Mouse (Mus musculus) thymus, adult 18-20 months (tissue): ENCODE data around the gene Nck2.
A peak's percentile ranks its signal among the peaks of the same experiment; 100 is the strongest.

Source experiments
- DNase-seq, 2 experiments: peaks; one replicate each; pipeline ENCODE4 v3.0.0; 2022; ENCODE audit warnings: mixed read lengths in 2 of 2

Gene Nck2

GRCm38 (mm10) chr1:43589910-43590309 lies 145.5 kb downstream of the Nck2 start:
- DNase-seq: no peak

GRCm38 (mm10) chr1:43590727-43591126 lies 146.3 kb downstream of the Nck2 start:
- peak in 1 of 2 experiments; percentile 23 for DNase-seq

GRCm38 (mm10) chr1:43593069-43593468 lies 148.7 kb downstream of the Nck2 start:
- no peak for DNase-seq

GRCm38 (mm10) chr1:43594738-43595137 lies 150.4 kb downstream of the Nck2 start:
- DNase-seq: no peak

- no peak for DNase-seq
These were observed 153.4 kb downstream of the Nck2 start for GRCm38 (mm10) chr1:43597731-43598130.

GRCm38 (mm10) chr1:43599483-43599882 lies 155.1 kb downstream of the Nck2 start:
- DNase-seq: no peak

- peak; percentile 50 to 71 for DNase-seq
These were observed 156.7 kb downstream of the Nck2 start for GRCm38 (mm10) chr1:43601054-43601453.

GRCm38 (mm10) chr1:43615948-43616347 lies 171.6 kb downstream of the Nck2 start:
- no peak for DNase-seq
